Comparison of ENCODE assay signal across 25 mouse cellular contexts in the genomic region with DNA sequence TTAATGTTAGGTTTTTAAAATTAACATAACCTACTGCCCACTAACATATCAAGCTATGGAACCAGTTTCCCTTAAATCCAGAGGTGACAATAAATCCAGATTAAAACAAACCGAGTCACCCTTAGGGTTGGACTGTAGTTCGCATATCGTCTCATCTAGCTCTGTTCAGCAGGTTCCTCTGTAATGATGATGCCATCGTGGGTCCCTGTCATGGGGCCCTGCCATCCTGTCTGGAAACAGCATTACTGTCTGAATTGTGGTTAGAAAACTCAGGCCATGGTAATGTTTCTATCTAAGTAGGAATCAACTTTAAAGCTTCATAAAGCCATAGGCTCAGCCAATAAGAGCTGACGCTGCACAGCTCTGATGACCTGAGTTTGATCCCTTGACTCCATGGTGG.
"Had no signal": no experiment of that assay in that cellular context is flagged by ENCODE, and none has a peak within 500 bp of the region (broad histone marks: within the 10 kb centered on the region; RNA-seq: fewer than 3 reads in every experiment).

No protein-coding gene starts in this region.

- H3K27ac ChIP-seq: heart, embryonic 10.5 days; hindbrain, embryonic 13.5 days; hindbrain, embryonic 15.5 days; hindbrain, postnatal 0 days; kidney, embryonic 15.5 days; kidney, postnatal 0 days; limb, embryonic 13.5 days; limb, embryonic 15.5 days; liver, embryonic 14.5 days had no signal

- H3K4me3 ChIP-seq: gastrocnemius, adult 2 months; heart, embryonic 10.5 days; heart, embryonic 12.5 days; hindbrain, embryonic 13.5 days; hindbrain, embryonic 15.5 days; kidney, embryonic 15.5 days; limb, embryonic 13.5 days; limb, embryonic 15.5 days had no signal

- ATAC-seq: hindbrain, postnatal 0 days; intestine, embryonic 16.5 days had no signal

- DNase-seq: gastrocnemius, adult 2 months; gastrocnemius, postnatal 10 days; gastrocnemius, postnatal 25 days; heart, adult 18-20 months; heart, postnatal 10 days; heart, postnatal 36 days; kidney, adult 11 months; kidney, adult 2 months; kidney, adult 9 months; kidney, postnatal 14 days; kidney, postnatal 36 days; layer of hippocampus, adult 9-11 months; layer of hippocampus, postnatal 36 days; left cerebral cortex, postnatal 4 days had no signal
